Mouse (Mus musculus): Measurements from ENCODE around the gene Gm21985.

GRCm38 (mm10) chr2:112396649-112397048, 130.5 kb downstream of the Gm21985 start:
- TF ChIP-seq CTCF (IDR thresholded peaks at IDR 0.05; ENCODE audit: low read depth, low read length) (no peak), POLR2A (IDR thresholded peaks at IDR 0.05; ENCODE audit: extremely low read depth, insufficient read depth, low read length) (no peak)
